Mouse (Mus musculus) granulocyte monocyte progenitor cell, adult 5-6 weeks (primary cell): ENCODE measurements at regions not wholly inside any gene's neighbourhood (a gene's known extent, or its start where the extent isn't known, plus 50 kb on each side); places are given as distances from the start of the nearest gene placed in this dataset.
A peak's percentile ranks its signal among the peaks of the same experiment; 100 is the strongest.

ENCODE experiments used
- ATAC-seq: replicated peaks from 2 replicates; pipeline ENCODE4 v1.8.0; 2016; ENCODE audit warnings: mild to moderate bottlenecking, moderate TSS enrichment, inconsistent platforms; ENCODE audit not compliant: poor library complexity, severe bottlenecking

- no peak for ATAC-seq
Observed at GRCm38 (mm10) chr16:29827776-29828175, 236.4 kb upstream of the Hes1 start.

GRCm38 (mm10) chr16:29829457-29829856 is 234.7 kb upstream of the Hes1 start:
- ATAC-seq, result no peak

GRCm38 (mm10) chr16:29830101-29830500 is 234.1 kb upstream of the Hes1 start:
- ATAC-seq, result no peak

GRCm38 (mm10) chr16:29833298-29833697 is 230.9 kb upstream of the Hes1 start:
- ATAC-seq, result no peak

GRCm38 (mm10) chr16:29833875-29834274 is 230.3 kb upstream of the Hes1 start:
- peak; percentile 42; the same call in 1 of the 2 replicates for ATAC-seq

GRCm38 (mm10) chr16:29834669-29835068 is 229.5 kb upstream of the Hes1 start:
- ATAC-seq, result no peak

- peak; percentile 15; the same call in 1 of the 2 replicates for ATAC-seq
Observed at GRCm38 (mm10) chr16:29837025-29837629, 227.1 kb upstream of the Hes1 start.

GRCm38 (mm10) chr16:29837874-29838273 is 226.3 kb upstream of the Hes1 start:
- ATAC-seq, result no peak

GRCm38 (mm10) chr16:29838981-29839661 is 225.1 kb upstream of the Hes1 start:
- peak; percentile 76 for ATAC-seq

GRCm38 (mm10) chr16:29839662-29840001 is 224.6 kb upstream of the Hes1 start:
- no peak for ATAC-seq

GRCm38 (mm10) chr16:29840412-29840811 is 223.8 kb upstream of the Hes1 start:
- ATAC-seq, result no peak

- ATAC-seq, result no peak
Observed at GRCm38 (mm10) chr16:29841132-29841531, 223.1 kb upstream of the Hes1 start.

- ATAC-seq, result no peak
Observed at GRCm38 (mm10) chr16:29842071-29842470, 222.1 kb upstream of the Hes1 start.

- peak; percentile 26; the same call in 1 of the 2 replicates for ATAC-seq
Observed at GRCm38 (mm10) chr16:29843490-29843889, 220.7 kb upstream of the Hes1 start.

GRCm38 (mm10) chr16:29844706-29845596 is 219.2 kb upstream of the Hes1 start:
- ATAC-seq, result no peak

GRCm38 (mm10) chr16:29845597-29845986 is 218.6 kb upstream of the Hes1 start:
- ATAC-seq, result no peak

- ATAC-seq, result no peak
Observed at GRCm38 (mm10) chr16:29847059-29847458, 217.1 kb upstream of the Hes1 start.

- ATAC-seq, result peak; percentile 80
Observed at GRCm38 (mm10) chr16:29847734-29848133, 216.4 kb upstream of the Hes1 start.

GRCm38 (mm10) chr16:29848527-29848926 is 215.7 kb upstream of the Hes1 start:
- ATAC-seq, result no peak

GRCm38 (mm10) chr16:29849511-29849910 is 214.7 kb upstream of the Hes1 start:
- no peak for ATAC-seq

- no peak for ATAC-seq
Observed at GRCm38 (mm10) chr16:29850616-29851015, 213.6 kb upstream of the Hes1 start.
